Mouse (Mus musculus) heart, embryonic 16.5 days (tissue): ENCODE data around the gene Peg10. TPM values are rescaled to one million over a fixed set of nuclear protein-coding genes. Genes with fewer than 3 reads are reported as not detected.
"Not testable (repeated sequence)": the region's sequence is repeated elsewhere in the genome, so short reads cannot be mapped to it uniquely, and the experiment has no call there.

Source experiments
- ATAC-seq: fragments of 200-750 bp; cut with Nextera tagmentation; replicated peaks from 2 replicates; pipeline ENCODE4 v1.8.0; 2017; ENCODE audit warnings: moderate number of reproducible peaks; ENCODE audit not compliant: insufficient read depth, low FRiP score; ENCODE audit errors: extremely low read depth
- H3K27ac ChIP-seq: fragments of 300-500 bp; sonication (generic); 2 replicates; pipeline ENCODE4 v1.5.1; 2014; ENCODE audit warnings: mild to moderate bottlenecking, low read length, control low read depth, moderate library complexity
- H3K27me3 ChIP-seq: fragments of 300-500 bp; sonication (generic); 2 replicates; pipeline ENCODE4 v1.6.1; 2014; ENCODE audit warnings: low read length, mixed read lengths; ENCODE audit not compliant: control insufficient read depth, insufficient read depth
- H3K36me3 ChIP-seq: fragments of 300-500 bp; sonication (generic); 2 replicates; pipeline ENCODE4 v1.6.1; 2014; ENCODE audit not compliant: control insufficient read depth, insufficient read depth
- H3K4me1 ChIP-seq: fragments of 300-500 bp; sonication (generic); 2 replicates; pipeline ENCODE4 v1.6.1; 2014; ENCODE audit warnings: low read length, mixed read lengths; ENCODE audit not compliant: control insufficient read depth, insufficient read depth
- H3K4me2 ChIP-seq: fragments of 300-500 bp; sonication (generic); 2 replicates; pipeline ENCODE4 v1.6.1; 2014; ENCODE audit warnings: low read depth, mild to moderate bottlenecking, control low read depth, low read length
- H3K4me3 ChIP-seq: fragments of 300-500 bp; sonication (generic); 2 replicates; pipeline ENCODE4 v1.5.1; 2014; ENCODE audit warnings: mild to moderate bottlenecking, control low read depth, low read length
- H3K9ac ChIP-seq: fragments of 300-500 bp; sonication (generic); 2 replicates; pipeline ENCODE4 v1.6.1; 2014; ENCODE audit warnings: low read length, control low read depth
- H3K9me3 ChIP-seq: fragments of 300-500 bp; sonication (generic); replicated peaks from 2 replicates; pipeline ENCODE4 v1.6.1; 2016; ENCODE audit warnings: low read length; ENCODE audit not compliant: control insufficient read depth
- WGBS: fragments of 180-500 bp; shearing (Covaris S2); extraction: QIAGEN DNeasy Blood & Tissue Kit; methylation state at CpG from one replicate; pipeline ENCODE4 v1.1.7; 2014; 5-methylcytosine and 5-hydroxymethylcytosine counted together
- polyA plus RNA-seq: library from polyadenylated mRNA; unstranded; fragments of >200 nt; fragmentation: Nextera tagmentation; extraction: Ambion mirVana; gene quantifications from 2 replicates; pipeline ENCODE4 v1.2.1, GENCODE M21; 2015

Peg10 gene
- polyA plus RNA-seq, 1 experiment from 2014 or later = 1.2 TPM

- H3K9ac ChIP-seq = no peak overlapping the region
- H3K9me3 ChIP-seq = no peaks in the 10 kb centered on the region
- H3K4me1 ChIP-seq = no peaks in the 10 kb centered on the region
- peak; percentile 89 for ATAC-seq
- WGBS = 45% methylated on average over 2 of the region's 2 CpGs
- no peak overlapping the region for H3K4me3 ChIP-seq
- no peak overlapping the region for H3K27ac ChIP-seq
- no peaks in the 10 kb centered on the region for H3K36me3 ChIP-seq
- H3K27me3 ChIP-seq = no peaks in the 10 kb centered on the region
- H3K4me2 ChIP-seq = no peak overlapping the region
Observed at GRCm38 (mm10) chr6:4762252-4762651, 15.1 kb downstream of the Peg10 start.

DNA sequence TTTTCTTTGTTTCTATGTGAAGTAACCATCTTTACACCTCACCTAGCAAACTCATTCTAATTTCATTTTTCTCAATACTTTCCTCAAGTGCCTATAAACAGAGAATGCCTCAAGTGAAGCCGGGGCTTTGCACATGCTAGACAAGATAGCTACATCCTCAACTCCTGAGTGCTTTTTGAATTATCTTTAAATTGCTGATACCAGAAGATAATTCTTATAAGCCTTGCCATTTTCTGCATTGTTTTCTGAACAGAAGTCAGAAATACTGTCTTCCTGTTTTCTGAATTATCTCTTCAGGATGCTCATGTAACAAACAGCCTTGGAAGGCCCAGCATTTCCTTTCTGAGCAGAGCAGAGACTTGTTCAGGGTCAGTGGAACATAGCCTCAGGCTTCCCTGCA, 49.2 kb downstream of the Peg10 start:
- ATAC-seq = no peak
- H3K36me3 ChIP-seq = no peaks in the 10 kb centered on the region
- 53% methylated on average over 1 of the region's 1 CpGs for WGBS

GRCm38 (mm10) chr6:4797317-4797716, 50.2 kb downstream of the Peg10 start:
- not testable (repeated sequence) for H3K4me2 ChIP-seq, H3K4me1 ChIP-seq, ATAC-seq, H3K4me3 ChIP-seq, H3K27me3 ChIP-seq, H3K9me3 ChIP-seq, H3K27ac ChIP-seq, H3K36me3 ChIP-seq, H3K9ac ChIP-seq

More for the DNA sequence above, 49.2 kb downstream of the Peg10 start:
- Histone ChIP-seq H3K4me2 (no peak overlapping the region), H3K4me1 (no peaks in the 10 kb centered on the region), H3K27ac (no peak overlapping the region), H3K9ac (no peak overlapping the region), H3K4me3 (no peak overlapping the region), H3K9me3 (no peaks in the 10 kb centered on the region), H3K27me3 (no peaks in the 10 kb centered on the region)

GRCm38 (mm10) chr6:4798382-4798781, 51.3 kb downstream of the Peg10 start:
- Histone ChIP-seq H3K9ac (no peak overlapping the region), H3K4me2 (no peak overlapping the region), H3K27ac (0 out of 2 replicates have a peak overlapping the region, but pooled peaks have one; percentile 10), H3K36me3 (no peaks in the 10 kb centered on the region), H3K9me3 (no peaks in the 10 kb centered on the region), H3K4me3 (no peak overlapping the region), H3K27me3 (no peaks in the 10 kb centered on the region), H3K4me1 (no peaks in the 10 kb centered on the region)
- no peak for ATAC-seq
- 40% methylated on average over 2 of the region's 2 CpGs for WGBS

GRCm38 (mm10) chr6:4799359-4799758, 52.3 kb downstream of the Peg10 start:
- WGBS = 68% methylated on average over 2 of the region's 2 CpGs
- no peaks in the 10 kb centered on the region for H3K4me1 ChIP-seq
- no peaks in the 10 kb centered on the region for H3K27me3 ChIP-seq
- no peaks in the 10 kb centered on the region for H3K36me3 ChIP-seq
- no peaks in the 10 kb centered on the region for H3K9me3 ChIP-seq
- ATAC-seq = no peak
- no peak overlapping the region for H3K9ac ChIP-seq
- H3K27ac ChIP-seq = no peak overlapping the region
- no peak overlapping the region for H3K4me2 ChIP-seq
- H3K4me3 ChIP-seq = no peak overlapping the region

DNA sequence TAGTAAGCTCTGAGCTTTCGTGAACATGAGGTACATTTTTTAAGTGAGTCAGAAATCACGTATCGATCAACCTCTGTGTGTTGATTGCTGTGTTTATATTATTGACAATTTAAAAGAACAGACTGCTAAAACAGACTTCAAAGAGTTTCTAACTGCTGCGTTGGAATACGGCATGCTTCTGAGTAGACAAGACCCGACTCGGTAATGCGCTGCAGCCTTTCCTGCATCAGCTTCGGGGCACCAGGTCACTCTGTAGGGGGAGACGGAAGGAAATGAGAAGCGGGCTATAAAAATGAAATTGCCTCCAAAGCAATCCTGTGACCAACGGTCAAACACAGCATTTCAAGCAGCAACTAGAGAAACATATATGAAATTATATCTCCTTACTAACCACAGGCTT, 59.9 kb downstream of the Peg10 start:
- ATAC-seq = no peak
- Histone ChIP-seq H3K9ac (no peak overlapping the region), H3K27ac (no peak overlapping the region), H3K4me2 (no peak overlapping the region), H3K4me3 (no peak overlapping the region), H3K27me3 (no peaks in the 10 kb centered on the region), H3K4me1 (no peaks in the 10 kb centered on the region), H3K9me3 (no peaks in the 10 kb centered on the region), H3K36me3 (no peaks in the 10 kb centered on the region)
- WGBS = 72% methylated on average over 12 of the region's 12 CpGs

Other genes with a start within 250 kb of the Peg10 start
- 382 and 460 TPM in 2 replicates for gene Col1a2, start 242.5 kb upstream of the Peg10 start, polyA plus RNA-seq
- 23.6 and 25.5 TPM in 2 replicates for gene Casd1, start 146.5 kb upstream of the Peg10 start, polyA plus RNA-seq
- 51.9 and 54.0 TPM in 2 replicates for gene Sgce, start 99 bp upstream of the Peg10 start, polyA plus RNA-seq
- 11.7 and 13.2 TPM in 2 replicates for gene Ppp1r9a, start 155.6 kb downstream of the Peg10 start, polyA plus RNA-seq